Mouse (Mus musculus): ENCODE data around the gene Coro2a.

GRCm38 (mm10) chr4:46546709-46547108 lies 55.3 kb downstream of the Coro2a start:
- TF ChIP-seq HCFC1 (IDR thresholded peaks at IDR 0.05; ENCODE audit: borderline replicate concordance, insufficient read depth, low read length) (no peak), CHD2 (IDR thresholded peaks at IDR 0.05; ENCODE audit: low read depth, low read length) (no peak)

Data from ES-E14 (cell line).